Mouse (Mus musculus): Measurements from ENCODE around the gene Tgfa.

GRCm38 (mm10) chr6:86200934-86201333, 5.9 kb downstream of the Tgfa start:
- TF ChIP-seq POLR2A (IDR thresholded peaks at IDR 0.05; ENCODE audit: extremely low read depth, insufficient read depth, low read length): no peak
- no peak for TF ChIP-seq CTCF (IDR thresholded peaks at IDR 0.05; ENCODE audit: extremely low read depth, insufficient read depth, low read length)
